Mouse (Mus musculus): ENCODE measurements around the gene Trp53i13.

Gene Trp53i13

DNA sequence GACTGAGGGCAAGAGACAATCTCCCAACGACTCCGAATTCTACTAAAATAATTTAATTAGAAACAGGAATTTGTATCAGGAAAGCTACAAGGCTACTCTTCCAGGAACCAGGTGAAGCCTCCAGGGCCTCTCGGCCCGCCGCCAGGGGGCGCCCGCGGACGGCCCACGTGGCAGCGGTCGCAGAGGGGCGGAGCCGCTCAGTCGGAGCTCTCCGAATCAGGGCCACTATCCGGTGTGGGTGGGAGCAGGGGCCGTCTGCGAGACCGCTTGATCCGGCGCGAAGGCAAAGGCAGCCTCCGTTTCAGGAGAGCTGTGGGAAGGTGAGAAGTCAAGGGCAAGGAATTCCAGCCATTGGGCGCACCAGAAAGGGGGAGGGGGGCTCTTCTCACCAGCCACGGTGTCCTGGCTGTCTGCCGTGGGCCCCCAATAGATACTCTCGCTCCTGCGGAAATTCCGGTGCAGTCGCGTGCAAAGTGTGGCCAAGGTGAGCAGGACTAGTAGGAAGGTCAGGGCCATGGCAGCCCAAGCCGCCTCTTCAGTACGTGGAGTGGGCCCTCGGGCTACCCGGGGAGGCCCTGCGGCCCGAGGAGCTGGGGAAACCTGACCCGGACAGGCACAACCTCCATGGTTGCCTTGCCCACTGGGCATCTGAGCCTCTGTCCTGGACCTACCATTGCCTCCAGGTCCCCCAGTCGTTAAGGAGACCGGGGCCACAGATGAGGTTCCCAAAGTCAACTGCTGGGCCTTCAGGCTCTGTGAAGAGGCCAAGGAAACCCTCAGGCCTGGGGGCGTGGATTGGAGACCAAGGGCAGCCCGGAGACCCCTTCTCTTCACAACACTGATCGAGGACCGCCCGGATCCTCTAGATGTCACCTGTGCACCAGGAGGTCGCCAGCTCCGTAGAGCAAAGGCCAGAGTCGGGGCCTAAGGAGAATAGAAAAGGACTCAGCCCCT lies 7.4 kb downstream of the Trp53i13 start:
- DNase-seq, result peak; percentile 85 to 95

DNA sequence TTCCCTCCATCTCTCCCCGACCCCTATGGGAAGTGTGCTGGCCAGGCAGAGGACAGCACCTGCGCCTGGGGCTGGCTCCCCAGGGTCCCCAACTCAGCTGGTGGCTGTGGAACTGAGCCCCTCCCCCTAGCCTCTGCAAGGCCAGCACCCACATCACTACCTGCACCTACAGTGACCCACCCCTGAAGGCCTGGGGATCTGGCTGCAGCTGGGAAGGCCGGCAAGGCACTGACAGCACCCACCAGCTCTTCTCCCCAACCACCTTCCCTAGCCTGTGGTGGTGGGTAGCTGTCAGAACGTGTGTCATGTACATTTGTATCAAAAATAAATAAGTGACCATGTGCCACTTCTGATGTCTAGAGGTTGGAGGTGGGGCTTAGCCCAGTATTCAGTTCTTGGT lies 8.4 kb downstream of the Trp53i13 start:
- no peak for DNase-seq

DNA sequence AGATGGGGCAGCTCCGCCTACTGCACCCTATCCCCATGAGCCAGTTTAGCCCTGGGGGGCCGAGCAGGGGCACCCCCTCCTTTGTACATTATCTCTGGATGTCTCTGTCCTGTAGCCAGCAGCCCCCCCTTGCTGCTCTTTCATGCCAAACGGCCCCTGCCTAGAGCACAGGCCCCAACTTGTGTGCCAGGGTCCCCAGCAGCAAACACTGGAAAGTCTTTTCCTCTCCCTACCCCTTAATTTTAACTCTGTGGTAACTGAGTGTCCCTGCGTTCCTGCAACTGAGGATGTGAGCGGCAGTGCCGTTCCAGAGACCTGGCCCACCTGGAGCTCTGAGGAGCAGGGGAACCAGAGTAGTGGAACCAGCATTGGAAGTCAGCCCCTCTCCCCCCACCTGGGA lies 8.8 kb downstream of the Trp53i13 start:
- DNase-seq, result no peak

DNA sequence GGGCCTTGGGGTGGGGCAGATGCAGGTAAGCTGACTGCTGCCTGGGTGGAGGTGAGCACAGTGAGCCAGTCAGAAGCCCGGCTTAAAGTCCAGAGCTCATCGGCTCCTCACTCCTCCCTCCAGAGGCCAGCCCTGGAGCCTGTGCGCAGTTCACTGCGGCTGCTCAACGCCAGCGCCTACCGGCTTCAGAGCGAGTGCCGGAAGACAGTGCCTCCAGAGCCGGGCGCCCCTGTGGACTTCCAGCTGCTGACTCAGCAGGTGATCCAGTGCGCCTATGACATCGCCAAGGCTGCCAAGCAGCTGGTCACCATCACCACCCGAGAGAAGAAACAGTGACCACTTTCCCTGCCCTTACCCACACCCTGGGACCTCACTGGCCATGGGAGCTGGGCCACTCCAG lies 9.5 kb downstream of the Trp53i13 start:
- DNase-seq, result peak; percentile 82 to 86

DNA sequence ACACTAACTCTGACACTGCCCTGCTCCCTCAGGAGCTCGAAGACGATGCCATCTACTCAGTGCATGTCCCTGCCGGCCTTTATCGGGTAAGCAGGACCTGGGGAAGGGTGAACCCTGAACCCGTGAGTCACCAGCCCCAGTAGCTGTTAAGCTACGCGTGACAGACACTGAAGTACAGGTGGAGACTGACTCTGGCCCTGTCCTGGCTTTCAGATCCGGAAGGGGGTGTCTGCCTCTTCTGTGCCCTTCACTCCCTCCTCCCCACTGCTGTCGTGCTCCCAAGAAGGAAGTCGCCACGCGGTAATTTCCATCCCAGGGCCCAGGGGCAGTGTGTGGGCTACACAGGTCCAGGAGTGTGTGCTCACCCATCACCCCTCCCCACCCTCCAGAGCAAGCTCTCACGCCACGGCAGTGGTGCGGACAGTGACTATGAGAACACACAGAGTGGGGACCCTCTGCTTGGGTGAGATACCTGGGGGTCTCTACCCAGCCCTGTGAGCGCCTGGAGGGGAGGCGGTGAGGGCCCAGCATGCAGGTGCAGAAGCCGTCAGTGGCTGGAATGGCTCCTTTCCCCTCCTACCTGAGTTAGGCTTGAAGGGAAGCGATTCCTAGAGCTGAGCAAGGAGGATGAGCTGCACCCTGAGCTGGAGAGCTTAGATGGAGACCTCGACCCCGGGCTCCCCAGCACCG lies 10.3 kb downstream of the Trp53i13 start:
- DNase-seq, result no peak

DNA sequence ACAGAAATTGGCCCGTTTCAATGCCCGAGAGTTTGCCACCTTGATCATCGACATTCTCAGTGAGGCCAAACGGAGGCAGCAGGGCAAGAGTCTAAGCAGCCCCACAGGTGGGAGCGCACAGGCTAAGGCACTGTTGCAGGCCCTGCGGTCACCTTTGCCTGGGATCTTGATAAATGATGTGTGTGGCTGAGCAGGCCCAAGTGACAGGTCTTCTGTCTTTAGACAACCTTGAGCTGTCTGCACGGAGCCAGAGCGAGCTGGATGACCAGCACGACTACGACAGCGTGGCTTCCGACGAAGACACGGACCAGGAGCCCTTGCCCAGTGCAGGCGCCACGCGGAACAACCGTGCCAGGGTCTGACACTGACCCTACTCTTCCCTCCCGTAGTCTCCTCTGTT lies 11.4 kb downstream of the Trp53i13 start:
- no peak for DNase-seq

DNA sequence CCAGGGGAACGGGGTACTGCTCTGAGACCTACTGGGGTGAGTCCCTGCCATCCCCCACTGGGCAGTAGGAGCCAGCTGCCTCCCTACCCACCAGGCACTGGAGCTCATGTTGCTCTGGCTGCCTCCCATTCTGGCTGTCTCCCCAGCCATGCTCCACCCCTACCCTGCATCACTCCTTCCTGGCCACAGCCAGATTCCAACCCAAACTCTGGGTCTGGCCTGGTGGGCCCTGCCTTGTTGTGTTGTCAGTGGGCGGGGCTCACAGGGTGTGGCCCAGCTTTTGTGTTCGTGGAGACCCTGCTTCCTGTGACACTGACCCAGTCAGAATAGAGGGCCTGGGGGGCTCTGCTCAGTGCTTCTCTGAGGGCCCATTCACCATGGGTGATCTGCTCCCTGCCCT lies 12.3 kb downstream of the Trp53i13 start:
- no peak for DNase-seq

DNA sequence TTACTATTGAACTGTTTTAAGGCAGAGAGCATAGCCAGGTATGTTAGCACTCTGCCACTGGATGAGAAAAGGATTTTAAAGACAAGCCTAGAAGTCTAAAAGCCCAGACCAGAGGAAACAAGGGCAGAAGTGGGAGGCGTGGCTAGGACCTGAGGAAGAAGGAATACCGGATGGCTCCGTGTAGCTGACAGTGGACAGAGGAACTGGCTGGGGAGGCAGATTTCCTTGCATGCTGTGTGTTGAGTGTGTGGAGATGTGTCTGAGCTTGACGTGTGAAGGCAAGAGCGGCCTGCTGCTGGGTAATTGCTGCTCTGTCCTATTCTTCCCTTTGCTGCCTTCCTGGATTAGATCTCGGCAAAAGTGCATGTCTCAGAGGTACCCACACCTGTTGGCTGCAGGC lies 13.3 kb downstream of the Trp53i13 start:
- DNase-seq, result no peak

DNA sequence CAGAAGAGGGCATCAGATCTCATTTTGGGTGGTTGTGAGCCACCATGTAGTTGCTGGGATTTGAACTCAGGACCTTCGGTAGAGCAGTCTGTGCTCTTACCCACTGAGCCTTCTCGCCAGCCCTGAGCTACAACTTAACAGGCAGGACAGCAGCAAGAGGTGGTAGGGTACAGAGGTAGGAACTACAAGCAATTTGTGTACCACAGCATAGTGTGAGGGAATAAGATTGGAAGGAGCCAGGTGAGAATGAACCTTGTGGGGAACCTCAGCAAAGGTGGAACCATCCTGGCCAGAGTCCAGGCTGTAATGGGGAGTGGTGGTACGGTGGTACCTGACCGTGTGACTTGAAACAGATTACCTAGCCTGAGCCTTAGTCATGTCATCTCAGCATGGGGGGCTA lies 13.8 kb downstream of the Trp53i13 start:
- DNase-seq, result no peak

DNA sequence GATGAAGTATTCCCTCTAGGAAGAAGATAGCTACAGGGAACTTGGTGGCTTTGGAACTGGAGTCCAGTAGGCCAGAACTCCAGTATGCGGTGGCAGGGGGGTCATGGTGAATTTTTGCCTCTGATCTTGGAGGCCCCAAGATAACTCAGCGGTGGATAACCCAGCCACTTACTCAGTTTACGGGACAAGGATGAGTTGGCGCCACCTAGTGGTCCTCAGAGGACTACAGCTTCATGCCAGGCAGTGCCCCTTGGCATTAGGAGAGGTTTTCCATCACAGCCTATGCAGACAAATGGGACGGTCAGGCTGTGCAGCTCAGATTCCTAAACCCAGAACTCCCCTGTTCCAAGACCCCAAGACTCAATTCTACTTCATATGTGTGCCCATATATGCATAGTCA lies 14.4 kb downstream of the Trp53i13 start:
- DNase-seq, result peak; percentile 80 to 89

DNA sequence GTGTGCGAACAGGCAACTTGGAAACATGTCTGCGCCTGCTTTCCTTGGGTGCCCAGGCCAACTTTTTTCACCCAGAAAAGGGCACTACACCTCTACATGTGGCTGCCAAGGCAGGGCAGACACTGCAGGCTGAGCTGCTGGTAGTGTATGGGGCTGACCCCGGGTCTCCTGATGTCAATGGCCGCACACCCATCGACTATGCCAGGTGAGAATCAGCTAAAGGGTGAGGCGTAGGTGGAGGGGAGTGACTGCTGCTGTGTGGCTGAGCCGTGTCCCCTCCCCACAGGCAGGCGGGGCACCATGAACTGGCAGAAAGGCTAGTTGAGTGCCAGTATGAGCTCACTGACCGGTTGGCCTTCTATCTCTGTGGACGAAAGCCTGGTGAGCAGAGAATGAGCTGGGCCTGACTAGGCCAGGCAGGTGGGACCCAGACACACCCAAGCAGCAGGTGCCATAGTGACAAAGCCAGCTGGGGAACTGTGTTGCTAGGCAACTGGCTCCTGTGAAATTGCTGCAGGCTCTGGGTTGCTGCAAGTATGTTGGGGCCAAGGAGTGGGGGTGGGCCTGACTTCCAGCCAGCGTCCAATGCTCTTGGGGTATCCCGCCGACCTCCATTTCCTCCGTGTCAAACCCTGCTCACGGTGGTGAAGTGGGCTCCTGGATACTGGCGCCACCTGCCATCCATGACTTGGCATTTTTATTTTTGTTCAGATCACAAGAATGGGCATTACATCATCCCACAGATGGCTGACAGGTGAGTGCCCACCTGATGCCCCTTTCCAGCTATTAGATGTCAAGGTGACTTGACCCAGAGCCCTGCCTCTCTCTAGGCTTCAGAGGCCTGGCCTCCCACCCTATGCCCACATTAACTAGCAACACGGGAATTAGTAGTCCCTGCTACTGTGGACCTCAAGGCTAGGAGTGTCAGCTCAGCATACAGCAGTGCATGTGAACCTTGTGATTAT lies 15.1 kb downstream of the Trp53i13 start:
- no peak for DNase-seq

DNA sequence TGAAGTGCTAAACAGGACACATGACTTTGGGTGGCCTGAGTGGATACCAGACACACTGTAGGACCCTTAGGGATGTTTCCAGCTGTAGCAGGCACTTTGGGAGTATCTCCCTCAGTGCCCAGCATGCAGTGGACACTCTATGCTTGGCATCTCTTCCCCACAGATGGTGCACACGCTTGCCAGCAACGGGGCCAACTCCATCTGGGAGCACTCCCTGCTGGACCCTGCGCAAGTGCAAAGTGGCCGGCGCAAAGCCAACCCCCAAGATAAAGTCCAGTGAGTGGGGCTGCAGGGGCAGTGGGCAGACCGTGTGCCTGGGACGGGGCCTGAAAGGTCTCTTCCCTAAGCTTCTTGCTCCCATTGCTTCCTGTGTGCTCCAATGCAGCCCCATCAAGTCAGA lies 16.4 kb downstream of the Trp53i13 start:
- DNase-seq, result no peak

DNA sequence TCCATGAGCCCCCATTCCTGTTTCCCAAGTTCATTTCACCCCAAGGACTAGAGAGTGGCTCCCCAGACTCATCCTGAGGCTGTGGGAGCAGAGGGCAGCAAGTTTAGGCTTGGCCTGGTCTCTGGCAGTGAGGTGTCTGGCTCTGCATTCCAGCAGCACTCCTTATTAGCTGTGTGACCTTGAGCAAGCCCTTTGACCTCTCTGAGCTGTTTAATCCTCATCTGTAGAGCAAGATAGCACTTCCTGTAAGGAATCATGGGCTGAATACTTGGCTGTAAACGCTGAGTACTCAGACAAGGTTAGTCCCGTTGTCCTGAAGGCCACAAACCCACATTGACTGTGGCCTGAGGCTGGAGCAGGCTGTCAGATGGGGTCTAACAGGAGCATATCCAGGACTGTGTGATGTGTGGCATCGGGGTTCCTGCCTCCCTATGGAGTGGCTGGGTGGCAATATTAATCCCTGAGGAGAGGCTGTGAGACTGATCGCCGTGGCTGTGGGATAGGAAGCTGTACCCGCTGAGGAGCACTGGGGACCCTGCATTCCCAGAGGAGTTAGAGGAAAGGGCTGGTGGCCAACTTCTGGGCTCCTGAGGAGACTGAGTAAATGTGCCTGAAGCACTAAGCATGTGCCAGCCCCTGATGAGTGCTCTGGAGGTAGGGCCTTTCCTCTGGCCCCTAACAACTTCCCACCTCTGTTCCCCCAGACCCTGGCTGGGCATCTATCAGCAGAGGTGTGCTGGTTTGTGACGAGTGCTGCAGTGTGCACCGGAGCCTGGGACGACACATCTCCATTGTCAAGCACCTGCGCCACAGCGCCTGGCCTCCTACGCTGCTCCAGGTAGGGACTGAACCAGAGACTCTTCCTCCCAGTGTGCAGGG lies 17.3 kb downstream of the Trp53i13 start:
- DNase-seq, result no peak

DNA sequence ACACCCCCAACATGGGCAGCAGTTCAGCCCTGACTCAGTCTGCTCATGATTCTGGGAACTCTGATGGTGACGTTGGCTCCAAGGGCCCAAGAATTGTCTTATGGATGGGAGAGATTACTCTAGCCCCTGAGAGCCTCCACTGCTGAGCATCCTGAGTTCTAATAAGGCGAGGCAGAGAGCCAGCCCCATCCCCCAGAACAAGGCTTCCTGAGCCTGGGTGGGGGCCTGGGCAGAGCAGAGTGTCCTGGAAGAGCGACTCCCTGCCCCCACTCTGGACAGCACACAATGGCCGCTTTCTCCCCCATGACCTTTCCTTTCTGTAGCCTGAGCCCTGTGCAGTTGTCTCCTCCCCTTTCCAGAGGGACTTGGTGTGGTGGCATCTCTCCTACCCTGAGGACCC lies 17.9 kb downstream of the Trp53i13 start:
- DNase-seq, result peak; percentile 63 to 70

DNA sequence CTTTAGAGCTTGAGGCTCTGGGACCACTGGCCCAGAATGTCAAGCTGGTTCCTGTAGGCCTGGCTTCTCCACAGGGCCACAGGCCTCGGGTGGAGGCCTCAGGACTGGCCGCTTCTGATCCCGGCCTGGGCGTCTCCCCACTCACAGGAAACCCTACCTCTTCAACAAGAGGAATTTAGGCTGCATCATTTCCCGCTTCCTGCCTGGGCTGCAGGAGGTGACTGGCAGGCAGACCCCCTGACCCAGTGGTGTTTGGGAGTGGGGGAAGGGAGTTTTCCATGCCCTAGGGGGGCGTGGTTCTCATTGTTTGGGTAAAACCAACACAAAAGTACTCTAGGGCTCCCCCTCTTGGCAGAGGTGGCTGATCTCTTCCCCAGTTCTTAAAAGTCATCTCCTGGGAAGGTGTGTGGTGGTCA lies 18.4 kb downstream of the Trp53i13 start:
- peak; percentile 86 to 89 for DNase-seq

DNA sequence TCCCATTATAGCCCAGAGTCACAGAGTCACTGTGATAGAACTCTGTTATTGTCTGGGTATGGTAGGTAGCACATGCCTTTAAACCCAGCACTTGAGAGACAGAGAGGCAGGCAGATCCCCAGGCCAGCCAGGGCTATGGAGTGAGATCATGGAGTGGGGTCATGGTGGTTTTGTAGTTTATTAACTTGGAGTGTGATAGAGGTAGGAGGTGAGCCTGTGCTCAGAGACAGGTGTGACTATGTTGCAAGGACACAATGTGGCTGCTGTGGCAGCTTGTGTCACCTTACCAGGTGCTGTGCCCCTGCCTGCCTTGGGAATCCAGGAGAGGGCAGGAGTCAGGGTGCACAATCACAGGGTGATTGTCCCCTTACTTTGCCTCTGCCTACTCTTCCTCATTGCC lies 20.3 kb downstream of the Trp53i13 start:
- no peak for DNase-seq

DNA sequence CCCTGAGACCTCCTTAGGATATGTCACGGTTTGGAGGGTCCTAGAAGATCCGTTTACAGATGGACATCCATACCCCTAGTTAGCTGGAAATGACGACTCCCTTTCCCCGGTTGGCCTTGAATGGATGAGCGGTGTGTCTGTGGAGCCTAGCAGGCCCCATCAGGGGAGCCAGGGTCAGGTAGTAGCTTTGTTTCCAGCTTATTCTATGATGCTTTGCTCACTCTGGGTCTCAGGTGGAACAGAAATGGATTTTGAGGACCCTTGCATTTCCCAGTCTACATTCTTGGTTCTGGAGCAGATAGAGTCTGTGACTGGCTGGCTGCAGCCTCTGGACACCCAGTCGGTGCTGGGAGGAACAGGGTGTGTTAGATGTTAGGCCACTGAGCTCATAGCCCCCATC lies 21.0 kb downstream of the Trp53i13 start:
- no peak for DNase-seq

DNA sequence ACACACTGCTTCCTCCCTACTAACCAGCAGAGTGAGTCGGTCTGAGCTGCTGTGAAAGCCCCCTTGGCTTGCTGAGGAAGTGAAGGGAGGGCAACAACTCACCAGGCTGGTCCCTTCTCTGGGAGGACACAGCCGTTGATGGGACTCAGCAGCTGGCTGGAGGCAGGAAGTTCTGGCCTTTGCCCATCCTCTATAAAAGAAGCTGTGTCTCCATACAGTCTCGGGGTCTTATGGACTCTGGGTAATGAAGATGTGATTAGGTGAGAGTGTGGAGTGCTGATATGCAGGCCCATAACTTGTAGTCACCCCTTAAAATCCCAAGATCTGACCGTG lies 21.5 kb downstream of the Trp53i13 start:
- no peak for DNase-seq

DNA sequence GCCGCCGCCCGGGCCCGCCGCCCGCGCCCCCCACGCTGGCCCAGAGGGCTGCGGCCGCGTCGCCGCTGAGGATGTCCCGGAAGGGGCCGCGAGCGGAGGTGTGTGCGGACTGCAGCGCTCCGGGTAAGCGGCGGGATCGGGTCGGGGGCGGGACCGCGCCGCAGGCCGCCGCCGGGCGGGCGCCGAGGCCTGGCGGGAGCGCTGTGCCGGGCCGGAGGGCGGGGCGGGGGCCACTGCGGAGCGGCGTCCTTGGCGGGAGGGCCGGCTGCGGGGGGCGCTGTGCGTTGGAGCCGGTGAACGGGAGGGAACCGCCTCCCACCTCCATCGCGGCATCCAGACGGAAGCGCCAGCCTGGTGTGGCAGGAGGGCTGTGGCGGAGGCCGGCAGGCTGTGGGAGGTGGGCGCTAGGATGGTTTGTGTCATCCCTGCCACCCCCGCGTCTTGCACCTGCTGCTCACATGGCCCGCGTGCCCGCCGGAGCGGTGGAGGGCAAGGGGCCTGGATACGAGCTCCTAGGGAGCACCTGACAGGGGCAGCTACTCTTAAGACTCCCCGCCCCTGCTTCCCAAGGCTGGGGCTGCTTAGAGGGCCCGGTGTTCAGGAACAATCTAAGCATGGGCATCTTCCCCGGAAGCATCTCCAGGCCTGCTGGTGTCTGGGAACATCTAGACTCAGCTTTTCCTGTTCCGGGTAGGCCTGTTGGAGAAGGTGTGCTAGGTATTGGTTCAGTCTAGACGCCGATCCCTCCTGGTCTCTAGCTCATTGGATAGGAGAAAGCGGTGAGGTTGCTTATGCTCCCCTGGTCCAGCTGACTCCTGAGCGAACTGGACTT lies 22.1 kb downstream of the Trp53i13 start, which contains the start of gene Git1:
TSS of gene Git1 (plus strand) at position 51 of the 832 bp plus-strand sequence.
- DNase-seq, result peak in 1 of 2 experiments; percentile 76

DNA sequence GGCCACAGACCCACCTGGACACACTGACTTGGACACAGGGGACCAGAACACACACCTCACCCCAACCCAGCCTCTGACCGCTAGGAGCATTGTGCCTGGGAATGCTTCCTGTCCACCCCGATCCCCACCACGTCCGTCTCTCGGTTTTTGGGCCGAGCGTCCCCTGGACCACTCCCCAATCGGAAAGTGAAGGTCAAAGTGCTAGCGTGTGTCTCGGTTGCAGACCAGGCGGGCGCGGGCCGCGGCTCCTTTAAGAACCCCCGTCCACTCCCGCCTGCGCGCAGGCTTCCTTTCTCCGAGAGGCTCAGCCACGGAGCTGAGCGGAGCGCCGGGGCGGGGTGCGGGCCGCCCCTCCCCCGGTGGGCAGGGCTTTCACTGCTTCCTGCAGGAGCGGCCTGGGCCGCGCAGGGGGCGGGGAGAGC lies 22.9 kb downstream of the Trp53i13 start:
- DNase-seq, result peak; percentile 96 to 98

DNA sequence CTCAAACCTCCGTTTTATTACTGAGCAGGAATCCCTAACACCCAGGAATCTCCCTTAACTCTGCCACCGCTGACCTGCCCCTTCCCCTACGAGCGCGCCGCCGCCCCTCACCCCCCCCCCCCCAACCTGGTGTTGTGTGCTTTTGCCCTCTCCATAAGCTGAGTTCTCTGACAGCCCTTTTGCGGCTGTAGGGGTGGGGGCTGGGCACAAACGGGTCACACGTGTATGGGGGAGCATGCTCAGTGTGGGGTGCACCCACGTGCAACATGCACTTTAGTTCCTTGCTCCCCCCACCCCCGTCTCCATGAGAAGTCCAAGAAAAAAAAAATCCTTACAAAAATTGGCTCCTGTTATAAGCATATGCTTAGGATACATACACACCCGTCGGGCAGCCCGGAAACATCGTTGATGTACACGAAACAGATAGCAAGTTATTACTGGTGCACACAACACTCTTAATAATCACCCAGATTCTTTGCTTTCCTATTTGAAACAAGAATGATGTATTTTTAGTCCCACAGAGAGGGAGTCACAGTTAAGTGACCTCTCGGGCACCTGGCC lies 23.4 kb downstream of the Trp53i13 start:
- DNase-seq, result peak in 1 of 2 experiments; percentile 58
